Mouse (Mus musculus) hindbrain, embryonic 13.5 days (tissue): ENCODE data around the gene Gm5724. TPM values are rescaled to one million over a fixed set of nuclear protein-coding genes. Genes with fewer than 3 reads are reported as not detected.

Source experiments
- ATAC-seq: fragments of 200-750 bp; cut with Nextera tagmentation; 2 replicates; pipeline ENCODE4 v1.8.0; 2017; ENCODE audit warnings: moderate TSS enrichment; ENCODE audit not compliant: low FRiP score
- H3K27ac ChIP-seq: fragments of 300-500 bp; sonication (generic); 2 replicates; pipeline ENCODE4 v1.5.1; 2015; ENCODE audit warnings: inconsistent platforms, mild to moderate bottlenecking, moderate library complexity
- H3K27me3 ChIP-seq: fragments of 300-500 bp; sonication (generic); 2 replicates; pipeline ENCODE4 v1.6.1; 2015; ENCODE audit warnings: mild to moderate bottlenecking, inconsistent platforms
- H3K36me3 ChIP-seq: fragments of 300-500 bp; sonication (generic); 2 replicates; pipeline ENCODE4 v1.6.1; 2015; ENCODE audit warnings: mild to moderate bottlenecking, inconsistent platforms
- H3K4me1 ChIP-seq: fragments of 300-500 bp; sonication (generic); replicated peaks from 2 replicates; pipeline ENCODE4 v1.6.1; 2015; ENCODE audit warnings: inconsistent platforms
- H3K4me2 ChIP-seq: fragments of 300-500 bp; sonication (generic); 2 replicates; pipeline ENCODE4 v1.6.1; 2015; ENCODE audit warnings: inconsistent platforms, mild to moderate bottlenecking, moderate library complexity
- H3K4me3 ChIP-seq: fragments of 300-500 bp; sonication (generic); 2 replicates; pipeline ENCODE4 v1.5.1; 2015; ENCODE audit warnings: mild to moderate bottlenecking, inconsistent platforms
- H3K9ac ChIP-seq: fragments of 300-500 bp; sonication (generic); 2 replicates; pipeline ENCODE4 v1.6.1; 2015; ENCODE audit warnings: mild to moderate bottlenecking, inconsistent platforms
- H3K9me3 ChIP-seq: fragments of 300-500 bp; sonication (generic); 2 replicates; pipeline ENCODE4 v1.6.1; 2016; ENCODE audit warnings: inconsistent platforms
- WGBS: fragments of 180-500 bp; shearing (Covaris S2); methylation state at CpG from one replicate; pipeline ENCODE4 v1.1.7; 2015; 5-methylcytosine and 5-hydroxymethylcytosine counted together
- polyA plus RNA-seq: library from polyadenylated mRNA; unstranded; fragments of >200 nt; fragmentation: Nextera tagmentation; extraction: Ambion mirVana; gene quantifications from 2 replicates; pipeline ENCODE4 v1.2.1, GENCODE M21; 2015

The Gm5724 gene
- polyA plus RNA-seq: not detected in 2 replicates

DNA sequence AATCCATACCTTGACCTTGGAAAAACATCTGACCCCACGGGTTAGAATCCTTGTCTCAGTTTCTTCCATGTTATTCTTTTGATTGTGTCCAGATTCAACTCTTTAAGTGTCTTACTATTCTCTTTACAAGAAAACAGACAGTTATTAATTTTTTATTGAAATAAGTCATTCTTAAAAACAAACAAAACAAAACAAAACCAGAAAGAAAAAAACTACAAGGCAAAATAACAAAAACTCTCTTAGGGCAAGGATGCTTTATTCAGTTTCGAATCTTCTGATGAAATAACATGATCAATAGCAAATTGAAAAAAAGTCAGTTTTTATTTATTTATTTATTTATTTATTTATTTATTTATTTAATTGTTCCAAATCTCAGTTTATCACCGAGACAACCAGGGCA, at the start of gene Gm5724:
TSS of gene Gm5724 (minus strand) at position 101 of the 400 bp plus-strand sequence.
- no peak within 1 kb of the TSS for H3K4me3 ChIP-seq
- ATAC-seq: no peak
- H3K9me3 ChIP-seq: no peaks in the 10 kb centered on the region
- H3K4me2 ChIP-seq: no peak within 1 kb of the TSS
- no peak within 1 kb of the TSS for H3K9ac ChIP-seq
- no peaks in the 10 kb centered on the region for H3K36me3 ChIP-seq
- H3K27ac ChIP-seq: no peak within 1 kb of the TSS
- no peaks in the 10 kb centered on the region for H3K4me1 ChIP-seq
- H3K27me3 ChIP-seq: no peaks in the 10 kb centered on the region
- WGBS: 82% methylated on average over 3 of the region's 3 CpGs

- no peaks in the 10 kb centered on the region for H3K4me1 ChIP-seq
- 35% methylated on average over 1 of the region's 1 CpGs for WGBS
- ATAC-seq: peak; percentile 72; the same call in 1 of the 2 replicates
These were observed 24.2 kb upstream of the Gm5724 start for GRCm38 (mm10) chr6:141797837-141798236.

GRCm38 (mm10) chr6:141774476-141774875, 866 bp upstream of the Gm5724 start:
- Histone ChIP-seq H3K4me3 (no peak overlapping the region), H3K9me3 (no peaks in the 10 kb centered on the region), H3K36me3 (no peaks in the 10 kb centered on the region), H3K27me3 (no peaks in the 10 kb centered on the region), H3K4me2 (no peak overlapping the region), H3K4me1 (no peaks in the 10 kb centered on the region), H3K27ac (no peak overlapping the region), H3K9ac (no peak overlapping the region)
- WGBS: 76% methylated on average over 2 of the region's 2 CpGs
- no peak for ATAC-seq

More at GRCm38 (mm10) chr6:141797837-141798236, 24.2 kb upstream of the Gm5724 start:
- no peak overlapping the region for H3K4me2 ChIP-seq
- H3K4me3 ChIP-seq: no peak overlapping the region
- H3K36me3 ChIP-seq: no peaks in the 10 kb centered on the region
- H3K9me3 ChIP-seq: no peaks in the 10 kb centered on the region
- H3K27ac ChIP-seq: no peak overlapping the region
- no peaks in the 10 kb centered on the region for H3K27me3 ChIP-seq
- no peak overlapping the region for H3K9ac ChIP-seq

- no peaks in the 10 kb centered on the region for H3K9me3 ChIP-seq
- H3K9ac ChIP-seq: no peak overlapping the region
- H3K4me1 ChIP-seq: no peaks in the 10 kb centered on the region
- no peak overlapping the region for H3K4me3 ChIP-seq
- no peaks in the 10 kb centered on the region for H3K27me3 ChIP-seq
- no peak for ATAC-seq
- no peak overlapping the region for H3K27ac ChIP-seq
- H3K36me3 ChIP-seq: no peaks in the 10 kb centered on the region
- no peak overlapping the region for H3K4me2 ChIP-seq
These were observed 82.4 kb downstream of the Gm5724 start for GRCm38 (mm10) chr6:141691246-141691645.

GRCm38 (mm10) chr6:141687008-141687407, 86.6 kb downstream of the Gm5724 start:
- Histone ChIP-seq H3K9me3 (no peaks in the 10 kb centered on the region), H3K27ac (no peak overlapping the region), H3K27me3 (no peaks in the 10 kb centered on the region), H3K4me1 (no peaks in the 10 kb centered on the region), H3K9ac (no peak overlapping the region), H3K36me3 (no peaks in the 10 kb centered on the region), H3K4me2 (no peak overlapping the region), H3K4me3 (no peak overlapping the region)
- no peak for ATAC-seq
- WGBS: 82% methylated on average over 4 of the region's 4 CpGs

Other genes with a start within 250 kb of the Gm5724 start
- 12.5 and 19.8 TPM in 2 replicates for gene Slco1c1, start 249.4 kb downstream of the Gm5724 start, polyA plus RNA-seq
- not detected in 2 replicates for gene Slco1b2, start 144.3 kb downstream of the Gm5724 start, polyA plus RNA-seq
- gene Slco1a4, start 82.4 kb upstream of the Gm5724 start, polyA plus RNA-seq: 1.3 and 2.2 TPM in 2 replicates
- gene Slco1a1, start 173.2 kb upstream of the Gm5724 start, polyA plus RNA-seq: not detected in 2 replicates
- 0.10 TPM in 1 of 2 replicates, not detected in the other for gene Gm6614, start 237.6 kb upstream of the Gm5724 start, polyA plus RNA-seq